Mouse (Mus musculus): ENCODE data around the gene Fam122a. TPM values are rescaled to one million over a fixed set of nuclear protein-coding genes. Genes with fewer than 3 reads are reported as not detected.
A peak's percentile ranks its signal among the peaks of the same experiment; 100 is the strongest.

Fam122a gene
- total RNA-seq, 2 experiments from 2014 or later, result 33.9 to 34.6 TPM

GRCm38 (mm10) chr19:24509391-24509790, 32.2 kb upstream of the Fam122a start:
- no peak for TF ChIP-seq CTCF (conservative IDR thresholded peaks at IDR 0.05)
- Histone ChIP-seq H3K27ac (no peak overlapping the region), H3K4me3 (no peak overlapping the region)
- DNase-seq (ENCODE audit: low spot score in 2 of 2), result no peak

- Histone ChIP-seq H3K27ac (no peak overlapping the region), H3K4me3 (no peak overlapping the region)
- DNase-seq (ENCODE audit: low spot score in 2 of 2), result no peak
- TF ChIP-seq CTCF (conservative IDR thresholded peaks at IDR 0.05), result no peak
Measured at GRCm38 (mm10) chr19:24508087-24508767, 31.1 kb upstream of the Fam122a start.

- Histone ChIP-seq H3K27ac (no peak overlapping the region), H3K4me3 (no peak overlapping the region)
- no peak for DNase-seq (ENCODE audit: low spot score in 2 of 2)
- TF ChIP-seq CTCF (conservative IDR thresholded peaks at IDR 0.05), result no peak
Measured at GRCm38 (mm10) chr19:24502736-24503421, 25.7 kb upstream of the Fam122a start.

- no peak for TF ChIP-seq CTCF (conservative IDR thresholded peaks at IDR 0.05)
- H3K27ac ChIP-seq, result no peak overlapping the region
Measured at GRCm38 (mm10) chr19:24501525-24501924, 24.4 kb upstream of the Fam122a start.

GRCm38 (mm10) chr19:24500431-24500830, 23.3 kb upstream of the Fam122a start:
- no peak for TF ChIP-seq CTCF (conservative IDR thresholded peaks at IDR 0.05)
- no peak for DNase-seq (ENCODE audit: low spot score in 2 of 2)

More at GRCm38 (mm10) chr19:24501525-24501924, 24.4 kb upstream of the Fam122a start:
- no peak overlapping the region for H3K4me3 ChIP-seq
- DNase-seq (ENCODE audit: low spot score in 2 of 2), result no peak

GRCm38 (mm10) chr19:24499291-24499690, 22.1 kb upstream of the Fam122a start:
- TF ChIP-seq CTCF (conservative IDR thresholded peaks at IDR 0.05), result no peak
- H3K27ac ChIP-seq, result no peak overlapping the region
- no peak overlapping the region for H3K4me3 ChIP-seq
- DNase-seq (ENCODE audit: low spot score in 2 of 2), result no peak

More at GRCm38 (mm10) chr19:24500431-24500830, 23.3 kb upstream of the Fam122a start:
- Histone ChIP-seq H3K27ac (no peak overlapping the region), H3K4me3 (no peak overlapping the region)

GRCm38 (mm10) chr19:24493887-24494286, 16.7 kb upstream of the Fam122a start:
- no peak for TF ChIP-seq CTCF (conservative IDR thresholded peaks at IDR 0.05)
- no peak for DNase-seq (ENCODE audit: low spot score in 2 of 2)
- H3K27ac ChIP-seq, result no peak overlapping the region
- H3K4me3 ChIP-seq, result no peak overlapping the region

- no peak for TF ChIP-seq CTCF (conservative IDR thresholded peaks at IDR 0.05)
- H3K27ac ChIP-seq, result no peak overlapping the region
- no peak overlapping the region for H3K4me3 ChIP-seq
- DNase-seq (ENCODE audit: low spot score in 2 of 2), result no peak
Measured at GRCm38 (mm10) chr19:24491824-24492223, 14.7 kb upstream of the Fam122a start.

- H3K4me3 ChIP-seq, result no peak overlapping the region
- TF ChIP-seq CTCF (conservative IDR thresholded peaks at IDR 0.05), result no peak
- H3K27ac ChIP-seq, result no peak overlapping the region
- no peak for DNase-seq (ENCODE audit: low spot score in 2 of 2)
Measured at GRCm38 (mm10) chr19:24490275-24490674, 13.1 kb upstream of the Fam122a start.

- Histone ChIP-seq H3K4me3 (no peak overlapping the region), H3K27ac (no peak overlapping the region)
- no peak for TF ChIP-seq CTCF (conservative IDR thresholded peaks at IDR 0.05)
- DNase-seq (ENCODE audit: low spot score in 2 of 2), result no peak
Measured at GRCm38 (mm10) chr19:24486433-24487296, 9.5 kb upstream of the Fam122a start.

- Histone ChIP-seq H3K27ac (no peak overlapping the region), H3K4me3 (no peak overlapping the region)
- no peak for TF ChIP-seq CTCF (conservative IDR thresholded peaks at IDR 0.05)
- DNase-seq (ENCODE audit: low spot score in 2 of 2), result no peak
Measured at GRCm38 (mm10) chr19:24484612-24485194, 7.5 kb upstream of the Fam122a start.

GRCm38 (mm10) chr19:24480916-24481315, 3.8 kb upstream of the Fam122a start:
- DNase-seq (ENCODE audit: low spot score in 2 of 2), result no peak
- Histone ChIP-seq H3K4me3 (no peak overlapping the region), H3K27ac (no peak overlapping the region)
- TF ChIP-seq CTCF (conservative IDR thresholded peaks at IDR 0.05), result no peak

GRCm38 (mm10) chr19:24476461-24476860, 695 bp downstream of the Fam122a start:
- Histone ChIP-seq H3K4me3 (peak overlapping the region; percentile 82), H3K27ac (peak overlapping the region; percentile 97)
- TF ChIP-seq CTCF (conservative IDR thresholded peaks at IDR 0.05), result no peak
- DNase-seq (ENCODE audit: low spot score in 2 of 2), result no peak

Data from layer of hippocampus, adult 2 months (tissue).